Mouse (Mus musculus): ENCODE results near the gene Ttc28. TPM values are rescaled to one million over a fixed set of nuclear protein-coding genes. Genes with fewer than 3 reads are reported as not detected.

Gene Ttc28
- polyA plus RNA-seq, 1 experiment = 3.4 TPM

DNA sequence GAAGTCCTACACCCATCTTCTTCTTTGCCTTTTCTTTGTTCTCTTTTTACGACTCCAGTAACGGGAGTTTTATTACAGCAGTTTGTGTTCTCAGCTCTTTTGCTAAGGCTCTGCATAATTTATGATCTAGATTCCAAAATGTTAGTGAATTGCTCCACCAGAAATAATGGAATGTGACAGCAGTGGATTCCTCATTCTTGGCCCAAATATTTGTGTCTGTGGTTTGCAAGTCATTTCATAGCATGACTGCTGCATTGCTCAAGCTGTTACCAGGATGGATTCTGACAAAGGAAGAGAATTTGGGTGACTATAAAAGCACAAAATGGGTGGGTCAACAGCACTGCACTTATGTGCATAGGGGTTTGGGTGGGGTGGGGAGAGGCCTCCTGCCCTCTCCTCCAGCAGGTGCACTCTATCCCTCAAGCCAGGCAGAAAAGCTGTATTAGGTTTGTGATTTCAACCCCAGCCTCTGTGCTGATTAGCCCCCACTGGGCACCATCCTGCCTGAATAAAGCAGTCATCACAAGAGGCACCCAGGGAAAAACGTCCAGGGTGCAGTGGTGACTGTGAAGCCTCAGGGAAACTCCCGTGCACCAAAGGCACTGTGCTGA is 325.5 kb downstream of the Ttc28 start:
- Histone ChIP-seq H3K79me3 (ENCODE audit: low read depth) (no peaks in the 10 kb centered on the region), H3K79me2 (ENCODE audit: control insufficient read depth, insufficient read depth) (no peaks in the 10 kb centered on the region), H3ac (ENCODE audit: control insufficient read depth, insufficient read length, low read depth) (peak overlapping the region; percentile 47), H3K27me3 (ENCODE audit: control insufficient read depth, insufficient read depth, insufficient read length) (no peaks in the 10 kb centered on the region), H3K4me3 (ENCODE audit: insufficient read depth, poor library complexity, severe bottlenecking) (no peak overlapping the region), H3K36me3 (ENCODE audit: control insufficient read depth, insufficient read depth) (no peaks in the 10 kb centered on the region)
- TF ChIP-seq CEBPB (IDR thresholded peaks at IDR 0.05; ENCODE audit: low read depth) = peak; percentile 91
- TF ChIP-seq MYOD1 (IDR thresholded peaks at IDR 0.05; ENCODE audit: control insufficient read depth, insufficient read length, low read depth) = peak; percentile 53
- no peak for TF ChIP-seq FOSL1 (IDR thresholded peaks at IDR 0.05; ENCODE audit: insufficient read depth, low read length, poor library complexity, severe bottlenecking)

DNA sequence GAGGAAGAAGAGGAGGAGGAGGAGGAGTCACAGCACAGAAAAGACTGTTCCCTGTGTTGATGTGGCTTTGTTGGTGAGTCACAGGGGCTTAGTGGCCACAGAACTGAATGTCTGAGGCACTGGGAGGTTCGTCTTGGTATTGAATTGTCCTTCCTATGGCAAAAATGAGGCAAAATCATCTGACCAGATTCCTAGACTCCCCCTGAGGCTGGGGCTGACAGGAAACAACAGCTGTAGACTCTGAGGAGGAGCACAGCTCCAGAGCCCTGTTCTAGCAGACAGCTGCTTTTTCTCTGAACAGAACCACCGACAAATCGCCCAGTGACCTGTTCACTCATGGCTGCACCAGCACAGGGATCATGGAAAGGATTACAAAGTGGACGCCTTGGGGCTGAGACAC is 326.2 kb downstream of the Ttc28 start:
- Histone ChIP-seq H3K4me3 (ENCODE audit: insufficient read depth, poor library complexity, severe bottlenecking) (no peak overlapping the region), H3K36me3 (ENCODE audit: control insufficient read depth, insufficient read depth) (no peaks in the 10 kb centered on the region), H3K79me2 (ENCODE audit: control insufficient read depth, insufficient read depth) (no peaks in the 10 kb centered on the region), H3ac (ENCODE audit: control insufficient read depth, insufficient read length, low read depth) (no peak overlapping the region), H3K79me3 (ENCODE audit: low read depth) (no peaks in the 10 kb centered on the region), H3K27me3 (ENCODE audit: control insufficient read depth, insufficient read depth, insufficient read length) (no peaks in the 10 kb centered on the region)
- peak; percentile 98 for TF ChIP-seq MYOD1 (IDR thresholded peaks at IDR 0.05; ENCODE audit: control insufficient read depth, insufficient read length, low read depth)
- TF ChIP-seq USF1 (IDR thresholded peaks at IDR 0.05; ENCODE audit: low read depth) = peak; percentile 23
- TF ChIP-seq FOSL1 (IDR thresholded peaks at IDR 0.05; ENCODE audit: insufficient read depth, low read length, poor library complexity, severe bottlenecking) = peak; percentile 42
- TF ChIP-seq MYOG (IDR thresholded peaks at IDR 0.05; ENCODE audit: control insufficient read depth, extremely low read depth, insufficient read length) = no peak
- TF ChIP-seq CTCF (IDR thresholded peaks at IDR 0.05; ENCODE audit: control insufficient read depth, insufficient read depth, insufficient read length) = no peak
- TF ChIP-seq MAX (IDR thresholded peaks at IDR 0.05) = peak; percentile 38
- TF ChIP-seq CEBPB (IDR thresholded peaks at IDR 0.05; ENCODE audit: low read depth) = no peak

- Histone ChIP-seq H3K79me2 (ENCODE audit: control insufficient read depth, insufficient read depth) (no peaks in the 10 kb centered on the region), H3K4me3 (ENCODE audit: insufficient read depth, poor library complexity, severe bottlenecking) (no peak overlapping the region), H3K27me3 (ENCODE audit: control insufficient read depth, insufficient read depth, insufficient read length) (no peaks in the 10 kb centered on the region), H3K36me3 (ENCODE audit: control insufficient read depth, insufficient read depth) (no peaks in the 10 kb centered on the region), H3K79me3 (ENCODE audit: low read depth) (no peaks in the 10 kb centered on the region), H3ac (ENCODE audit: control insufficient read depth, insufficient read length, low read depth) (no peak overlapping the region)
- TF ChIP-seq CTCF (IDR thresholded peaks at IDR 0.05; ENCODE audit: control insufficient read depth, insufficient read depth, insufficient read length) (peak; percentile 47), USF1 (IDR thresholded peaks at IDR 0.05; ENCODE audit: low read depth) (no peak)
Measured at GRCm38 (mm10) chr5:111207924-111208659, 328.5 kb downstream of the Ttc28 start.

- Histone ChIP-seq H3K79me3 (ENCODE audit: low read depth) (no peaks in the 10 kb centered on the region), H3K79me2 (ENCODE audit: control insufficient read depth, insufficient read depth) (no peaks in the 10 kb centered on the region), H3K4me3 (ENCODE audit: insufficient read depth, poor library complexity, severe bottlenecking) (no peak overlapping the region), H3ac (ENCODE audit: control insufficient read depth, insufficient read length, low read depth) (no peak overlapping the region), H3K27me3 (ENCODE audit: control insufficient read depth, insufficient read depth, insufficient read length) (no peaks in the 10 kb centered on the region), H3K36me3 (ENCODE audit: control insufficient read depth, insufficient read depth) (no peaks in the 10 kb centered on the region)
- no peak for TF ChIP-seq FOSL1 (IDR thresholded peaks at IDR 0.05; ENCODE audit: insufficient read depth, low read length, poor library complexity, severe bottlenecking)
- no peak for TF ChIP-seq MYOD1 (IDR thresholded peaks at IDR 0.05; ENCODE audit: control insufficient read depth, insufficient read length, low read depth)
- TF ChIP-seq MAX (IDR thresholded peaks at IDR 0.05) = peak; percentile 30
- no peak for TF ChIP-seq CEBPB (IDR thresholded peaks at IDR 0.05; ENCODE audit: low read depth)
- TF ChIP-seq MYOG (IDR thresholded peaks at IDR 0.05; ENCODE audit: control insufficient read depth, extremely low read depth, insufficient read length) = no peak
- TF ChIP-seq CTCF (IDR thresholded peaks at IDR 0.05; ENCODE audit: control insufficient read depth, insufficient read depth, insufficient read length) = peak; percentile 83
- no peak for TF ChIP-seq USF1 (IDR thresholded peaks at IDR 0.05; ENCODE audit: low read depth)
Measured at GRCm38 (mm10) chr5:111208660-111208969, 329.0 kb downstream of the Ttc28 start.

DNA sequence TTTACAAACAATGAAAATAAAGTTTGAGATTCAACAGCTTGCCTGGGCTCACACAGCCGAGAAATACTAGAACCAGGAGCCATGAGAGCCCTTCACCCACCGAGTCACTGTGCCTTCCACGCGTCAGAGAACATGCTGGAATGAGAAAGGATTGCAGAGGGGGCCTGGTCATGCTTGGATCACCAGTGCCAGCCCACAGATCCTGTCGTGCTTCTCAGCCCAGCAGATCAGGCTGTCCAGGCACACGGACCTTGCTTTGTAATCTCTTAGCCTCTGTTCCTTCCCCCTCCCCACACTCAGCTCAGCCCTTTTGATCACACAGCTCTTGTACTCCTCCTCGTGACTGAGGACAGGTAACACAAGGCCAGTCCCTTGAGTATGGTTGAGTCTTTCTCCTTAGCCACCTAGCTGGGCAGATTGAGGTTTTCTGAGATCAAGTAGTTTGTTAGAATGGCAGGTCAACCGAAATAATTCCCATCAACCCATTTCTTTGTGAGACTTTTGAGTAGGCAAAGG is 334.4 kb downstream of the Ttc28 start:
- Histone ChIP-seq H3K36me3 (ENCODE audit: control insufficient read depth, insufficient read depth) (no peaks in the 10 kb centered on the region), H3K79me3 (ENCODE audit: low read depth) (no peaks in the 10 kb centered on the region), H3ac (ENCODE audit: control insufficient read depth, insufficient read length, low read depth) (no peak overlapping the region), H3K4me3 (ENCODE audit: insufficient read depth, poor library complexity, severe bottlenecking) (no peak overlapping the region), H3K79me2 (ENCODE audit: control insufficient read depth, insufficient read depth) (no peaks in the 10 kb centered on the region), H3K27me3 (ENCODE audit: control insufficient read depth, insufficient read depth, insufficient read length) (no peaks in the 10 kb centered on the region)
- TF ChIP-seq FOSL1 (IDR thresholded peaks at IDR 0.05; ENCODE audit: insufficient read depth, low read length, poor library complexity, severe bottlenecking) (no peak), MYOD1 (IDR thresholded peaks at IDR 0.05; ENCODE audit: control insufficient read depth, insufficient read length, low read depth) (no peak), MAX (IDR thresholded peaks at IDR 0.05) (no peak), USF1 (IDR thresholded peaks at IDR 0.05; ENCODE audit: low read depth) (no peak), MYOG (IDR thresholded peaks at IDR 0.05; ENCODE audit: control insufficient read depth, extremely low read depth, insufficient read length) (no peak), CTCF (IDR thresholded peaks at IDR 0.05; ENCODE audit: control insufficient read depth, insufficient read depth, insufficient read length) (no peak), CEBPB (IDR thresholded peaks at IDR 0.05; ENCODE audit: low read depth) (no peak)

- no peaks in the 10 kb centered on the region for H3K79me2 ChIP-seq (ENCODE audit: control insufficient read depth, insufficient read depth)
- no peaks in the 10 kb centered on the region for H3K27me3 ChIP-seq (ENCODE audit: control insufficient read depth, insufficient read depth, insufficient read length)
- no peak overlapping the region for H3K4me3 ChIP-seq (ENCODE audit: insufficient read depth, poor library complexity, severe bottlenecking)
- H3K79me3 ChIP-seq (ENCODE audit: low read depth) = no peaks in the 10 kb centered on the region
- no peak overlapping the region for H3ac ChIP-seq (ENCODE audit: control insufficient read depth, insufficient read length, low read depth)
- no peaks in the 10 kb centered on the region for H3K36me3 ChIP-seq (ENCODE audit: control insufficient read depth, insufficient read depth)
- TF ChIP-seq MYOD1 (IDR thresholded peaks at IDR 0.05; ENCODE audit: control insufficient read depth, insufficient read length, low read depth) = no peak
Measured at GRCm38 (mm10) chr5:111214890-111215289, 335.3 kb downstream of the Ttc28 start.
